Mouse (Mus musculus) heart, postnatal 0 days (tissue): ENCODE results near the gene Plekhb2. TPM values are rescaled to one million over a fixed set of nuclear protein-coding genes. Genes with fewer than 3 reads are reported as not detected.

ENCODE experiments used
- ATAC-seq: fragments of 200-750 bp; cut with Nextera tagmentation; 2 replicates; pipeline ENCODE4 v1.8.0; 2017; ENCODE audit warnings: low read depth, moderate number of reproducible peaks, moderate library complexity; ENCODE audit not compliant: insufficient read depth
- DNase-seq: peaks from one replicate; pipeline ENCODE4 v3.0.0-alpha.2; 2016; ENCODE audit warnings: low spot score
- H3K27ac ChIP-seq: fragments of 300-500 bp; sonication (generic); 2 replicates; pipeline ENCODE4 v1.5.1; 2014; ENCODE audit warnings: low read depth, mild to moderate bottlenecking
- H3K27me3 ChIP-seq: fragments of 300-500 bp; sonication (generic); 2 replicates; pipeline ENCODE4 v1.6.1; 2014; ENCODE audit warnings: low read length, mixed read lengths; ENCODE audit not compliant: control insufficient read depth, insufficient read depth
- H3K36me3 ChIP-seq: fragments of 300-500 bp; sonication (generic); replicated peaks from 2 replicates; pipeline ENCODE4 v1.6.1; 2014; ENCODE audit warnings: low read length, mixed read lengths; ENCODE audit not compliant: control insufficient read depth, insufficient read depth
- H3K4me1 ChIP-seq: fragments of 300-500 bp; sonication (generic); 2 replicates; pipeline ENCODE4 v1.6.1; 2014; ENCODE audit warnings: antibody characterized with exemption; ENCODE audit not compliant: control insufficient read depth, insufficient read depth
- H3K4me2 ChIP-seq: fragments of 300-500 bp; sonication (generic); 2 replicates; pipeline ENCODE4 v1.6.1; 2014; ENCODE audit warnings: low read depth, mild to moderate bottlenecking, low read length, moderate library complexity
- H3K4me3 ChIP-seq: fragments of 300-500 bp; sonication (generic); 2 replicates; pipeline ENCODE4 v1.5.1; 2014; ENCODE audit warnings: low read depth, low read length
- H3K9ac ChIP-seq: fragments of 300-500 bp; sonication (generic); replicated peaks from 2 replicates; pipeline ENCODE4 v1.6.1; 2014; ENCODE audit warnings: low read depth, low read length, mixed read lengths
- H3K9me3 ChIP-seq: fragments of 300-500 bp; sonication (generic); replicated peaks from 2 replicates; pipeline ENCODE4 v1.6.1; 2016; ENCODE audit warnings: low read length; ENCODE audit not compliant: control insufficient read depth
- CTCF ChIP-seq: IDR thresholded peaks from 2 replicates; pipeline ENCODE4 v1.5.1; 2016; ENCODE audit warnings: antibody characterized with exemption, control low read depth, low read depth
- EP300 ChIP-seq: IDR thresholded peaks from 2 replicates; pipeline ENCODE4 v1.6.1; 2016; ENCODE audit warnings: antibody characterized with exemption, low read depth
- WGBS: fragments of 180-500 bp; shearing (Covaris S2); extraction: QIAGEN DNeasy Blood & Tissue Kit; methylation state at CpG from one replicate; pipeline ENCODE4 v1.1.7; 2014; 5-methylcytosine and 5-hydroxymethylcytosine counted together
- polyA plus RNA-seq: library from polyadenylated mRNA; unstranded; fragments of >200 nt; fragmentation: Nextera tagmentation; extraction: Ambion mirVana; gene quantifications from 2 replicates; pipeline ENCODE4 v1.2.1, GENCODE M21; 2015
- total RNA-seq: library from RNA; depleted of rRNA; stranded (reverse); fragments of >200 nt; gene quantifications from 2 replicates; pipeline ENCODE4 v1.2.3, GENCODE M21; 2014; ENCODE audit warnings: low replicate concordance

Gene Plekhb2
- total and polyA plus RNA-seq, 2 experiments from 2014 or later = 67.2 to 79.3 TPM

DNA sequence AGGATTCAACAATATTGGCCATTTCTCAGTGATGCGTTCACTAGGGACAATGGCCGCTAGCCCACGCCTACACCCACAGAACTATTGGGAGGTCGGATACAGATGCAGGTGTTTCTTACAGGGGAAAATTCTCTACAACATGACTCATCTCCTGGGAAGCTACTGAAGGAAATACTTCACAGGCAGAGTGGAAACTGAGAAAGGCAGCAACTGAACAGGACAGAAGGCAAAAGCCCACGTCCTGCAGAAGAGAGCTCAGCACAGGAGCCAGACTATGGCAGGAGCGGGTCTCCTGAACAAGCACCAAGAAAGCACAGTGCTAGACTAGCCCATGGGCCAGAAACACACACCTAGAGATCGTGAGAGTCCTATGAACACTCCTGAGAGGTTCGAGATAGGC, 25.6 kb upstream of the Plekhb2 start:
- Histone ChIP-seq H3K4me3 (no peak overlapping the region), H3K9ac (no peak overlapping the region), H3K4me1 (no peaks in the 10 kb centered on the region; the same call in 1 of the 2 replicates), H3K27ac (no peak overlapping the region), H3K36me3 (peaks cover 56% of the 10 kb centered on the region), H3K4me2 (no peak overlapping the region), H3K27me3 (no peaks in the 10 kb centered on the region), H3K9me3 (no peaks in the 10 kb centered on the region)
- TF ChIP-seq CTCF (no peak), EP300 (no peak)
- 71% methylated on average over 8 of the region's 8 CpGs for WGBS
- ATAC-seq (no peak), DNase-seq (no peak)

GRCm38 (mm10) chr1:34825909-34826308, 23.9 kb upstream of the Plekhb2 start:
- Histone ChIP-seq H3K27ac (no peak overlapping the region), H3K9ac (no peak overlapping the region), H3K9me3 (no peaks in the 10 kb centered on the region), H3K4me3 (no peak overlapping the region), H3K4me1 (no peaks in the 10 kb centered on the region), H3K36me3 (peaks cover 55% of the 10 kb centered on the region), H3K4me2 (no peak overlapping the region), H3K27me3 (no peaks in the 10 kb centered on the region)
- no peak for TF ChIP-seq CTCF
- no peak for TF ChIP-seq EP300
- no peak for DNase-seq
- 68% methylated on average over 9 of the region's 9 CpGs for WGBS
- no peak for ATAC-seq

DNA sequence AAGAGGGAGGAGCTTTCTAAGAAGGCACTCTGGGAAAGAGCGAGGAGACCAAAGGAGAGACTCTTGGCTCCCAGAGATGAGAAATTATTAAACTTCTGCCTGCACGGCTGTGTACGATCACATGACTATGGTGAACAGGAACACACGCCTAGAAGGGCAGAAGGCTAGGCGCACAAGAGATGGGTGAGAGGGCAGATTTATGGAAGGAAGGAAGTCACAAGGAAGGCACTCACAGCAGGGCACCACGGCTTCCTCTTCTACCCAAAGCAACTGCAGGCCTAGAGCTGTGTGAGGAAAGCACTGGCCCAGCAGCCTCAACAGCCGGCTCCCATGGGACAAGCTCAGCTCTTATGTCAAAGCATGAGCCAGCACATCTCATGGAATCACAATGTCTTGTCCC, 21.9 kb upstream of the Plekhb2 start:
- H3K36me3 ChIP-seq = peaks cover 47% of the 10 kb centered on the region
- WGBS = 74% methylated on average over 7 of the region's 7 CpGs
- no peaks in the 10 kb centered on the region for H3K27me3 ChIP-seq
- H3K27ac ChIP-seq = no peak overlapping the region
- ATAC-seq (no peak), DNase-seq (no peak)
- H3K9ac ChIP-seq = no peak overlapping the region
- TF ChIP-seq EP300 (no peak), CTCF (no peak)
- no peaks in the 10 kb centered on the region for H3K9me3 ChIP-seq
- H3K4me1 ChIP-seq = no peaks in the 10 kb centered on the region
- no peak overlapping the region for H3K4me2 ChIP-seq
- no peak overlapping the region for H3K4me3 ChIP-seq

- Histone ChIP-seq H3K9ac (no peak overlapping the region), H3K4me3 (no peak overlapping the region), H3K9me3 (no peaks in the 10 kb centered on the region), H3K27me3 (no peaks in the 10 kb centered on the region), H3K27ac (no peak overlapping the region), H3K4me2 (no peak overlapping the region), H3K36me3 (peaks cover 47% of the 10 kb centered on the region), H3K4me1 (no peaks in the 10 kb centered on the region)
- TF ChIP-seq EP300 (no peak), CTCF (no peak)
- DNase-seq (no peak), ATAC-seq (no peak)
- WGBS = 71% methylated on average over 5 of the region's 5 CpGs
Observed at GRCm38 (mm10) chr1:34828528-34829294, 21.1 kb upstream of the Plekhb2 start.

- H3K36me3 ChIP-seq = peaks cover 51% of the 10 kb centered on the region
- DNase-seq = no peak
- no peak for TF ChIP-seq EP300
- TF ChIP-seq CTCF = no peak
- H3K4me2 ChIP-seq = no peak overlapping the region
- no peak overlapping the region for H3K4me3 ChIP-seq
- H3K27me3 ChIP-seq = no peaks in the 10 kb centered on the region
- 43% methylated on average over 2 of the region's 2 CpGs for WGBS
- no peaks in the 10 kb centered on the region for H3K4me1 ChIP-seq
- no peak overlapping the region for H3K9ac ChIP-seq
- no peaks in the 10 kb centered on the region for H3K9me3 ChIP-seq
- H3K27ac ChIP-seq = no peak overlapping the region
- ATAC-seq = no peak
Observed at GRCm38 (mm10) chr1:34830934-34831333, 18.8 kb upstream of the Plekhb2 start.

GRCm38 (mm10) chr1:34831381-34831780, 18.4 kb upstream of the Plekhb2 start:
- no peak for ATAC-seq
- H3K27ac ChIP-seq = no peak overlapping the region

More at GRCm38 (mm10) chr1:34831381-34831780, 18.4 kb upstream of the Plekhb2 start:
- H3K27me3 ChIP-seq = no peaks in the 10 kb centered on the region
- no peak for TF ChIP-seq CTCF
- no peak for TF ChIP-seq EP300
- WGBS = 47% methylated on average over 1 of the region's 1 CpGs
- no peak for DNase-seq
- H3K9me3 ChIP-seq = no peaks in the 10 kb centered on the region
- H3K9ac ChIP-seq = no peak overlapping the region
- no peak overlapping the region for H3K4me3 ChIP-seq
- no peak overlapping the region for H3K4me2 ChIP-seq
- no peaks in the 10 kb centered on the region for H3K4me1 ChIP-seq
- peaks cover 51% of the 10 kb centered on the region for H3K36me3 ChIP-seq
